Mouse (Mus musculus) gastrocnemius, adult 18-20 months (tissue): Measurements from ENCODE around the gene Relt. TPM values are rescaled to one million over a fixed set of nuclear protein-coding genes. Genes with fewer than 3 reads are reported as not detected.

ENCODE experiments used
- DNase-seq: peaks from one replicate; pipeline ENCODE4 v3.0.0; 2021; ENCODE audit warnings: low spot score
- microRNA-seq: library from miRNA; unstranded; fragments of <30 nt; microRNA quantifications from one replicate; pipeline ENCODE4 v1.2.0, GENCODE M21; 2021
- total RNA-seq, 2 experiments: library from RNA; stranded (reverse); gene quantifications; 2 replicates each; pipeline ENCODE4 v1.2.3; 2021

Gene Relt
- total RNA-seq, 2 experiments from 2014 or later, result 15.5 to 23.8 TPM

- DNase-seq, result no peak
These were observed 57.9 kb downstream of the Relt start for GRCm38 (mm10) chr7:100805391-100805790.

- DNase-seq, result peak; percentile 29
These were observed 64.4 kb downstream of the Relt start for GRCm38 (mm10) chr7:100798810-100799209.

Small RNA genes within 50 kb of the gene (microRNA-seq; reads per million reads assigned to microRNA genes)
- gene Mir3102, result 744 reads per million, percentile 79 among the genes with 10 or more reads in this experiment

Other genes starting within 250 kb of the Relt start
- gene Plekhb1, start 201.0 kb downstream of the Relt start, total RNA-seq, result 100 to 1,000 TPM in 1 of 2 experiments, 10 to 100 TPM in 1; 76.1 to 103 TPM
- gene Fam168a, start 156.8 kb downstream of the Relt start, total RNA-seq, result 10 to 100 TPM; 38.8 to 43.5 TPM
- gene Arhgef17, start 68.7 kb upstream of the Relt start, total RNA-seq, result 10 to 100 TPM; 32.1 to 35.5 TPM
- under 1 TPM; 0.59 to 0.90 TPM for gene P2ry6, start 111.2 kb upstream of the Relt start, total RNA-seq
- 10 to 100 TPM; 30.7 to 32.7 TPM for gene P2ry2, start 149.4 kb upstream of the Relt start, total RNA-seq
- gene Fchsd2, start 229.4 kb upstream of the Relt start, total RNA-seq, result 1 to 10 TPM; 5.2 to 6.3 TPM